Mouse (Mus musculus) liver, embryonic 11.5 days (tissue): ENCODE data around the gene Gm21915. TPM values are rescaled to one million over a fixed set of nuclear protein-coding genes. Genes with fewer than 3 reads are reported as not detected.

Source experiments
- ATAC-seq: fragments of 200-750 bp; cut with Nextera tagmentation; replicated peaks from 2 replicates; pipeline ENCODE4 v1.8.0; 2017; ENCODE audit warnings: moderate number of reproducible peaks, mild to moderate bottlenecking, moderate TSS enrichment, moderate library complexity; ENCODE audit not compliant: low FRiP score
- DNase-seq: peaks from one replicate; pipeline ENCODE4 v3.0.0-alpha.2; 2017; ENCODE audit warnings: low spot score
- H3K27ac ChIP-seq: fragments of 300-500 bp; sonication (generic); 2 replicates; pipeline ENCODE4 v1.5.1; 2014; ENCODE audit warnings: mild to moderate bottlenecking, low read depth, low read length, control low read depth
- H3K27me3 ChIP-seq: fragments of 300-500 bp; sonication (generic); replicated peaks from 2 replicates; pipeline ENCODE4 v1.6.1; 2014; ENCODE audit warnings: low read length, mixed read lengths; ENCODE audit not compliant: control insufficient read depth, insufficient read depth
- H3K36me3 ChIP-seq: fragments of 300-500 bp; sonication (generic); 2 replicates; pipeline ENCODE4 v1.6.1; 2014; ENCODE audit warnings: mild to moderate bottlenecking, low read length, moderate library complexity, mixed read lengths; ENCODE audit not compliant: control insufficient read depth, insufficient read depth
- H3K4me1 ChIP-seq: fragments of 300-500 bp; sonication (generic); replicated peaks from 2 replicates; pipeline ENCODE4 v1.6.1; 2014; ENCODE audit warnings: low read length, mixed read lengths; ENCODE audit not compliant: control insufficient read depth, insufficient read depth
- H3K4me2 ChIP-seq: fragments of 300-500 bp; sonication (generic); 2 replicates; pipeline ENCODE4 v1.6.1; 2014; ENCODE audit warnings: mild to moderate bottlenecking, control low read depth, moderate library complexity
- H3K4me3 ChIP-seq: fragments of 300-500 bp; sonication (generic); 2 replicates; pipeline ENCODE4 v1.5.1; 2014; ENCODE audit warnings: low read depth, low read length, control low read depth
- H3K9ac ChIP-seq: fragments of 300-500 bp; sonication (generic); 2 replicates; pipeline ENCODE4 v1.6.1; 2014; ENCODE audit warnings: low read depth, low read length, control low read depth
- H3K9me3 ChIP-seq: fragments of 300-500 bp; sonication (generic); 2 replicates; pipeline ENCODE4 v1.6.1; 2016; ENCODE audit warnings: low read length, inconsistent platforms, mixed read lengths; ENCODE audit not compliant: control insufficient read depth
- WGBS: fragments of 180-500 bp; shearing (Covaris S2); extraction: QIAGEN DNeasy Blood & Tissue Kit; methylation state at CpG from one replicate; pipeline ENCODE4 v1.1.7; 2014; 5-methylcytosine and 5-hydroxymethylcytosine counted together
- polyA plus RNA-seq: library from polyadenylated mRNA; unstranded; fragments of >200 nt; fragmentation: Nextera tagmentation; extraction: Ambion mirVana; gene quantifications from 2 replicates; pipeline ENCODE4 v1.2.1, GENCODE M21; 2014

The Gm21915 gene
- polyA plus RNA-seq, 1 experiment from 2014 or later = not detected

DNA sequence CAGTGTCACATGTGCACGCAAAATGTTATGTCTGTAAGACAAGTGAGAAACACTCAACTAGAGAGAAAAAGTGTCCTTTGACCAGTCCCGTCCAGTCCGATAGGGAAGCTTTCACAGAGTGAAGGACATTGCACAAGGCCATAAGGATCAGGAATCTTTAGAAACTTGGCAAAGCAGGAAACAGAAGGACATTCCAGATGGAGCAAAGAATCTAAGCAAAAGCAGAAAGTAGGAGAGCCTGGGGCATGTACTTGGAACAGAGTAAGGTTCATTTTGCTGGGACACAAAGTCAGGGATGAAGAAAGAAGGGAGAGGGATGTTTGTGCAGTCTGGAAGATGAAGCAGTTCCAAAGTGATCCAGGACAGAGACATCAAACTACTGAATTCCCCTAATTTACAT lies 21.0 kb upstream of the Gm21915 start:
- H3K9me3 ChIP-seq = no peaks in the 10 kb centered on the region
- DNase-seq = no peak
- 85% methylated on average over 3 of the region's 3 CpGs for WGBS

DNA sequence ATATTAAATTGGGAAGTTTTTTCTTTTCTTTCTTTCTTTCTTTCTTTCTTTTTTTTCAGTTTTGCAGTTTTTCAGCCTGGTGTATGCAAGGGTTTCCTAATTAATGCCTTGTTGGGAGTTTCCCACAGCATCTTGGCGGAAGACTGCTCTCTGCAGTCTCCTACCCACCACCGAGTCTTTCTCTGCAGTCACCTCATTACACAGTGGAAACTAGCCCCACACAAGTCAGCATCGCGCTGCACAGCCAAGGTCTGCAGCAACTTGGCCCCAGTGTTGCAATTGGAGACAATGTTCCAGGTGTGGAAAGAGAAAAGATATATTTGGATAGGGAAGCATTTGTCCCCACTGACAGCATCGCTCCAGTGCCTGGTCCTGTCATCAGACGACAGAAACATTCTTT lies 20.4 kb upstream of the Gm21915 start:
- ATAC-seq (no peak), DNase-seq (no peak)
- Histone ChIP-seq H3K4me1 (no peaks in the 10 kb centered on the region), H3K4me2 (no peak overlapping the region), H3K27me3 (no peaks in the 10 kb centered on the region), H3K9ac (no peak overlapping the region), H3K36me3 (no peaks in the 10 kb centered on the region), H3K9me3 (no peaks in the 10 kb centered on the region), H3K27ac (no peak overlapping the region), H3K4me3 (no peak overlapping the region)
- WGBS = 76% methylated on average over 6 of the region's 6 CpGs

More for the DNA sequence above, 21.0 kb upstream of the Gm21915 start:
- no peaks in the 10 kb centered on the region for H3K36me3 ChIP-seq
- no peak overlapping the region for H3K9ac ChIP-seq
- H3K4me2 ChIP-seq = no peak overlapping the region
- no peak overlapping the region for H3K4me3 ChIP-seq
- no peak for ATAC-seq
- H3K27ac ChIP-seq = no peak overlapping the region
- H3K27me3 ChIP-seq = no peaks in the 10 kb centered on the region
- no peaks in the 10 kb centered on the region for H3K4me1 ChIP-seq

GRCm38 (mm10) chr9:40651239-40651859 lies 19.1 kb upstream of the Gm21915 start:
- H3K9ac ChIP-seq = no peak overlapping the region
- H3K4me1 ChIP-seq = no peaks in the 10 kb centered on the region
- ATAC-seq = no peak
- no peak for DNase-seq
- H3K4me2 ChIP-seq = no peak overlapping the region
- no peaks in the 10 kb centered on the region for H3K27me3 ChIP-seq
- H3K4me3 ChIP-seq = no peak overlapping the region
- no peaks in the 10 kb centered on the region for H3K9me3 ChIP-seq
- 62% methylated on average over 4 of the region's 4 CpGs for WGBS
- no peaks in the 10 kb centered on the region for H3K36me3 ChIP-seq
- no peak overlapping the region for H3K27ac ChIP-seq

GRCm38 (mm10) chr9:40652757-40653156 lies 17.7 kb upstream of the Gm21915 start:
- no peak overlapping the region for H3K9ac ChIP-seq
- 18% methylated on average over 9 of the region's 9 CpGs for WGBS
- H3K27me3 ChIP-seq = no peaks in the 10 kb centered on the region
- DNase-seq = no peak
- no peaks in the 10 kb centered on the region for H3K4me1 ChIP-seq
- H3K27ac ChIP-seq = no peak overlapping the region
- H3K4me3 ChIP-seq = no peak overlapping the region
- H3K9me3 ChIP-seq = no peaks in the 10 kb centered on the region
- H3K36me3 ChIP-seq = no peaks in the 10 kb centered on the region
- no peak for ATAC-seq
- no peak overlapping the region for H3K4me2 ChIP-seq

DNA sequence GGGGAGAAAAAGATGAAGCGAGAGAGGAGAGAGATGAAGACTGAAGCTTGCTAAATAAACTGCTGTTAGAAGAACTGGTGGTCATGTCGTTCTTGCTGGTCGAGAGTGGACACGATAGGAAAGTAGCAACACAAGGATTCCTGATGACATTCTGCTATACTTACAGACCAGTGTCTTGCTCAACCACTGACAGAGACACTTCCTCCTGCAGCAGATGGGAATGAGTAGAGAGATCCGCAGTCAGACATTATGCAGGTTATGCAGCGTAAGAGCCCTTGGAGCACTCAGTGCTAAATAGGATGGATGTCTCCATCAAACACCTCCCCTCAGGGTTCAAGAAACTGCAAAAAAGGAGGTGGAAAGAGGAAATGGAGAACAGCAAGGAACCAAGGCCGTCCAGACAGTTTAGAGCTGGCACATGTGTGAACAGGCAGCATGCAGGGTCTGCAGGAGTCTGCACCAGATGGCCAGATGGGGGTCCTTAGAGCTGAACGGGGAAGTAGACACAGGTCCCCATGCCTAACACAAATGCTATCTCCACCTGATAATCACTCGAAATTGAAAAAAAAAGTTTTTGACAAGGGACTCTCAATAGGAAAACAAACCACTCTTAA lies 4.1 kb upstream of the Gm21915 start:
- no peaks in the 10 kb centered on the region for H3K36me3 ChIP-seq
- ATAC-seq = no peak
- no peak overlapping the region for H3K27ac ChIP-seq
- H3K4me3 ChIP-seq = no peak overlapping the region
- DNase-seq = no peak
- no peak overlapping the region for H3K9ac ChIP-seq
- no peaks in the 10 kb centered on the region for H3K9me3 ChIP-seq
- WGBS = 66% methylated on average over 9 of the region's 9 CpGs
- H3K4me2 ChIP-seq = no peak overlapping the region
- H3K27me3 ChIP-seq = no peaks in the 10 kb centered on the region; the same call in 1 of the 2 replicates
- no peaks in the 10 kb centered on the region for H3K4me1 ChIP-seq

- Histone ChIP-seq H3K27me3 (no peaks in the 10 kb centered on the region; the same call in 1 of the 2 replicates), H3K27ac (no peak overlapping the region), H3K4me3 (no peak overlapping the region), H3K36me3 (no peaks in the 10 kb centered on the region), H3K9ac (no peak overlapping the region), H3K4me1 (no peaks in the 10 kb centered on the region; the same call in 1 of the 2 replicates), H3K4me2 (no peak overlapping the region), H3K9me3 (no peaks in the 10 kb centered on the region)
- 45% methylated on average over 4 of the region's 4 CpGs for WGBS
- ATAC-seq (no peak), DNase-seq (no peak)
Observed at GRCm38 (mm10) chr9:40671323-40671930, 1.0 kb downstream of the Gm21915 start.

DNA sequence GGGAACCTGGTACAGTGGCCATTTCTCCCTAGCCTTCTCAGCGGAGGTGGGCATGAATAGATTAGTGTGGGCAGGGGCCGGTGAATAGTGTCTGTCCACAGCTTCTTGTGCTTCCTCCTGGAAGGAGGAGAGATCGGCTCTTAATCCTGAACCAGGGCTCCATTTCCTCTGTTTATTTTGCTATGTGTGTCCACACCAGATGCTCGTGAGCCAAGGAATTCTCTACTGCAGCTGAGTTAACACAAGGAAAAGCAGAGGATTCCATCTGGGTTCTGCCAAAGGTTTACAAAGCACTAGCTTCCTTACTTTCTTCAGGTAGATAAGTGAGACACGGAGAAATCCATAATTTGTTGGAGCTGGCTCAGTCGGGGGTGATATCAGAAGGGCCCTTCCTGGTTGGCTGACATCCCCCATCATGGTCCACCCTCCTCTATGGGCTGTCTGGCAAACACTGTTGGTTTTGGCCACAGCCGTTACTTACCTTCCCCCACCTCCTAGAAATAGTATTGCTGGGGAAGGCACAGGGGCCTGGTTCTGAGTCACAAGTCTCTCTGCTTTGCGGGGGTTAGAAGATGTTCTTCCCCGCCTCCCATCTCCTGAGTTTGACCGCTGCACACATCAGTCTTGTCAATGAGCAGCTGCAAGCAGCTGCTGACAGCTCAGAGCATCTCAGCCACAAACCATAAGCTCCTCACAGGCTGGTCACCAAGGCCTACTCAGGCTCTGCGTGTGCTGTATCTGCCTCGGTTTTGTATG lies 5.0 kb downstream of the Gm21915 start:
- no peaks in the 10 kb centered on the region for H3K9me3 ChIP-seq
- H3K4me2 ChIP-seq = no peak overlapping the region
- no peak overlapping the region for H3K9ac ChIP-seq
- WGBS = 71% methylated on average over 12 of the region's 12 CpGs
- H3K4me3 ChIP-seq = no peak overlapping the region
- H3K27me3 ChIP-seq = no peaks in the 10 kb centered on the region
- no peak for ATAC-seq
- DNase-seq = no peak
- no peak overlapping the region for H3K27ac ChIP-seq
- no peaks in the 10 kb centered on the region; the same call in 1 of the 2 replicates for H3K4me1 ChIP-seq
- H3K36me3 ChIP-seq = no peaks in the 10 kb centered on the region

DNA sequence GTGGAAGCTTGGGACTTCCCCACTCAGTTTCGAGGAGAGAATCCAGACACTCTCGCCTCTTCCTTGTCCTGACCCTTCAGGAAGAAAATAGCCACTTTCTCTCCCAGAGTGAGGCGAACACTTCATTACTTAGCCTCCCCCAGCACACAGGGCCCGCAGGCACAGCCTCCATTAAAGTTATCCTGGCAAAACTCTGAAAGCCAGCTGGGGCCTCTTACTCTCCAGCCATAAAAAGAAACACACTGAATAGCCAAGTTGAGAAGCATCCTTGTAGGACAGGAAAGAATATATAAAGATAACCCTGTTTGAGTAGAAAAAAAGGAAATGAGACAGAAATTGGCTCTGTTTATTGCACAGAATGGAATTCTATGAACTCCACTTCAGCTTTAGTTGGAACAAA lies 8.2 kb downstream of the Gm21915 start:
- ATAC-seq (no peak), DNase-seq (no peak)
- Histone ChIP-seq H3K4me3 (no peak overlapping the region), H3K4me1 (no peaks in the 10 kb centered on the region; the same call in 1 of the 2 replicates), H3K4me2 (no peak overlapping the region), H3K9ac (no peak overlapping the region), H3K27me3 (no peaks in the 10 kb centered on the region), H3K27ac (no peak overlapping the region), H3K9me3 (no peaks in the 10 kb centered on the region), H3K36me3 (no peaks in the 10 kb centered on the region)
- WGBS = 80% methylated on average over 4 of the region's 4 CpGs
